Mouse (Mus musculus): ENCODE measurements around the gene Cep97.

- TF ChIP-seq GATA1 (IDR thresholded peaks at IDR 0.05; ENCODE audit: low read length) (no peak), TAL1 (IDR thresholded peaks at IDR 0.05; ENCODE audit: low read length) (no peak)
Observed at GRCm38 (mm10) chr16:55947266-55947665, 12.6 kb upstream of the Cep97 start.
